Mouse (Mus musculus): ENCODE measurements around the gene Adamts18.

- TF ChIP-seq CTCF (IDR thresholded peaks at IDR 0.05; ENCODE audit: control insufficient read depth, insufficient read depth, insufficient read length) (no peak), CEBPB (IDR thresholded peaks at IDR 0.05; ENCODE audit: low read depth) (no peak), USF1 (IDR thresholded peaks at IDR 0.05; ENCODE audit: low read depth) (no peak), MAX (IDR thresholded peaks at IDR 0.05) (no peak), MYOD1 (IDR thresholded peaks at IDR 0.05; ENCODE audit: control insufficient read depth, insufficient read length, low read depth) (no peak)
Observed at GRCm38 (mm10) chr8:113676811-113677210, 171.7 kb downstream of the Adamts18 start.
